Mouse (Mus musculus): ENCODE measurements at regions not wholly inside any gene's neighbourhood (a gene's known extent, or its start where the extent isn't known, plus 50 kb on each side); places are given as distances from the start of the nearest gene placed in this dataset.

DNA sequence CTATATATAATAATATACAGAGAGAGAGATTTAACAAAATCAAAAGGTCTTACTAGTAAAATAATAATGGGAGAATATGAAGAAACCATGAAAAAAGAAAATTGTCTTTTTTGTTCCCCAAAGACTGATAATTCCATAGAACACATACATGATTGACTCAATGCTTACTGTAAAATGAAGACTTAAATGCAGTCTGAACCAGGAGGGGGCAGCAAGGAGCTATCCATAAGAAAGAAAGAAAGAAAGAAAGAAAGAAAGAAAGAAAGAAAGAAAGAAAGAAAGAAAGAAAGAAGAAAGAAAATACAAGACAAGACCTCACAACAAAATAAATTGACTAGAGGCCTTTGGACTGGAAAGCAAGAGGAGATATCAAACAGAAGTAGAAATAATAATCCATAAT, 868.8 kb upstream of the Acvr2a start:
- no peak for DNase-seq (ENCODE audit: extremely low read depth, low read depth)

DNA sequence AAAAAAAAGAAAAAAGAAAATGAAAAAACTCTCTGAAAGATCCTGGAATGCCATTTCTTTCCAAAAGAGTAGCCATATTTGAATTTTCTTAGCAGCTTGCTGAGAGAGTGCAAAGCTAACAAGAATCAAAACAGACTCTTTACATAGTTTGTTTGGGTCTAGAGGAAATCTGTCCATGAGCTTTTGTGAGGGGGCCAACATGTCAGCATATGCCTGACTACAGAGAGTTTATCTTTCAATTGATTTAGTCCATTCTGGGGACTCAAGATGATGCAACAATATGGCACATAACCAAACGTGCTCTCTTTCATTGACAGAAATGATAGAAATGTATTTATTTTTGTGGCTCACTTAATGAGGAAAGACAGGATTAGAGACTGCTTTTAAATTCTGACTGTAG, 822.8 kb upstream of the Acvr2a start:
- DNase-seq (ENCODE audit: extremely low read depth, low read depth), result no peak

DNA sequence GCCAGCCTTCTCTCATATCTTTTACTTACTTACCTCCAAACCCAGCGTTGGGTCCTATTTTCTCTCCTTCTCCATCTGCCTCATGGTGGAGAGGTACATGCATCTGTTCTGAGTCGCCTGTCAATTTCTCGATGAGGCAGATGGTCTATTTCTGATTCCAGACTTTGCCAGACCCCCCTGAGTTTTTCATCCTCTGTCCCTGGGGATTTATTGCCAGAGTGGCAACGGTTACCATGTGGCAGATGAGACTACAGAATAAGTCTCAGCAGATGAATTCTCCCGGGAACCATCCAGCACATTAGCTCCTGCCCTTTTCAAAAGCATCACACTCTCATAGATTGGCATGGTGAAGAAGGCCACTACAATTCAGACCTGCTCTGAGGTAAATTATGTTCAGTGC, 819.7 kb upstream of the Acvr2a start:
- DNase-seq (ENCODE audit: extremely low read depth, low read depth), result no peak

DNA sequence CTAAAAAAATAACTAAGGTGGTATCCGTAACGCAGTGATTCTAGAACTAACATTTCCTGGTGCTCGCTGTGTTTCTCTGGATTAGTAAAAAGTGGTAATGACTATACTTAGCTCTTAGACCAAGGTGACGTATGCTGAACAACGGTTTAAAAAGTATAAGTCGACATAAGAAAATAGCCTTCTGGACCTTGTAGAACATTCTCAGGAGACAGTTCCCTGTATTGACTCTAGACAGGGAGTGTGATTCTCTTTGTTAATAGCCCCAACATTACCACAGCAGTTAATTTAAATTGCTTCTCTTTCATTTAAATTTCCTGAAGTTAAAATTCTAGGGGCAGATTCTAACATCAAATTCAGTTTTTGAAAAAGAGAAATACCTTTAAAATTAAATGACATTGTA, 812.7 kb upstream of the Acvr2a start:
- no peak for DNase-seq (ENCODE audit: extremely low read depth, low read depth)

DNA sequence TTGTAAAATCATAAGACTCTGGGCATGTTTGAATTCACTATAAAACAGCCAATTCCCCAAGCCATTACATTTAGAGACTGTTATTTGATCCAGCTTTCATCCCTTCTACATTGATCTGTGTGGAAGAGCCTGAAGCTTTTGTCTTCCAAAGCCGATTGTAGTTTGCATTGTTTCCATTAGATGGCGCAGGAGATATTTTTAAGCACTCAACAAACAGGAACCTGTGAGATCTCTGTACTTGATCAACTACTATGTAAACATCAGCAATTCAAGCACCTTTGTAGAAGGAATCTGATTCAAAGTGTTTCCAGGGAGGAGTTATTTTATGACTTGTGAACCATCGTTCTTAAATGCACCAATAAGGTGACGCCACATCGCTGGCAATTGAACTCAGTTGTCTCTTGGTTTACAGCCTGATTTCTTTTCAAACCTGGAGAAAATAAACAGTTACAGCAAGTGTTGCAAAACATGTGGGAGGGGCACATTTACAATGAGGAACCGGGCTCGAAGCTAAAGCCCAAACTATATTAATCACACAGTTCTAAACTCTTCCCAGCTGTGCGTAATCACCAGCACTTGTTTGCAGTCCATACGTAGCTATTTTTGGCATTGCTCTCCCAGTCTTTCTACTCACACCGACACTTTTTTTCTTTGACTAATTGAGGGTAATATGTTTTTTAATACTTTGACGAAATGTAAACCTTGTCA, 812.0 kb upstream of the Acvr2a start:
- peak; percentile 41 for DNase-seq (ENCODE audit: extremely low read depth, low read depth)

DNA sequence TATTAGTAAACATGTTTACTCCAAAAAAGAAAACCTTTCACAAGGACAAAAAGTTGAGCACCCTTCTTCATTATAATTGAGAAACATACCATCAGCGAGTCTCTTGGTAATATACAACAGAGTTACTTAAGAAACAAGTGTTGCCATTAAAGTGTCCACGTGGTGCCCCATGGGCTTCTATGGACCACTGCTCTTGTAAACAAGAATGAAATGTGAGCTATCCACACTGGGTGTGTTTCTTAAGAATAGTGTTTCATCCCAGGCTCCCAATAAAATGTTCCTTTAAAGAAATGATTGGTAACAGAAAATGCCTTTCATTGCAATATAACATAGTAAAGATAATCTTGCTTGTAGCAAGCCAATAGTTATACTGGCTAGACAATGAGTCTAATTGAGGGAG, 803.6 kb upstream of the Acvr2a start:
- DNase-seq (ENCODE audit: extremely low read depth, low read depth), result no peak

DNA sequence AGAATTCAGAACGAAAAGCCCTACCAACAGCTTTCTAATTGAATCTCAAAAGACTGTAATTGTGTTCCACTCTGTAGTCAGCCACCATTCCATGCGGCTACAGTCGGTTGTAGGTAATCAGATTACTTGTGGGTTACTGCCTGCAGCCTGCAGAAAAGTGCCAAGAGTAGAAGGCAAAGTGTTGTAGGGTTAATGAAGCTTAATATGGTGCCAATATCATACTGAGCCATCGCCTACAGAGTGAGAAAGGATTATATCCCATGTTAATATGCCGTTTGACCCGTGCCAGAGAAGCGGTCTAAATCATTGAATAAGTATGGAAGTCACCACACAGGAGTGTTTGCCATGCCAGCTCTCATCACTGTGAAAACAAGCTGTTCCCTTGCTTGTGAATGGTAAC, 786.4 kb upstream of the Acvr2a start:
- no peak for DNase-seq (ENCODE audit: extremely low read depth, low read depth)

DNA sequence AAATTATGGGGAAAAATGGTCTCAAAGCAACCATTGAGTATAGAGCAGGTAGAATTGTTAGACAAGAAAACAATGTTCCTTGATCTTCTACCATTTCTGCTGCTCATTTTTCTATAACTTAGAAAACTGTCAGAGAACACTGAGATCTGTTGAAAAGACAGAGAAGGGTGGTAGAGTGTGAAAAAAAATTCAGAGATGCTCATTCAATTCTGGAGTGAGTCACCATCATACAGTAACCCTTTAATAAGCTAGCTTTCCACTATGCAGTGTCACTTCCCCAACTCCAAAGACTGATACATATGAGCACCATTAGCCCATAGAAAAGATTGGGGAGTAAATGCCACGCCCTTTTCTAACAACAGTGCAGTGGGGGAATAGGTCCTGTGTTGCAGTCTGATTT, 752.5 kb upstream of the Acvr2a start:
- DNase-seq (ENCODE audit: extremely low read depth, low read depth), result no peak

DNA sequence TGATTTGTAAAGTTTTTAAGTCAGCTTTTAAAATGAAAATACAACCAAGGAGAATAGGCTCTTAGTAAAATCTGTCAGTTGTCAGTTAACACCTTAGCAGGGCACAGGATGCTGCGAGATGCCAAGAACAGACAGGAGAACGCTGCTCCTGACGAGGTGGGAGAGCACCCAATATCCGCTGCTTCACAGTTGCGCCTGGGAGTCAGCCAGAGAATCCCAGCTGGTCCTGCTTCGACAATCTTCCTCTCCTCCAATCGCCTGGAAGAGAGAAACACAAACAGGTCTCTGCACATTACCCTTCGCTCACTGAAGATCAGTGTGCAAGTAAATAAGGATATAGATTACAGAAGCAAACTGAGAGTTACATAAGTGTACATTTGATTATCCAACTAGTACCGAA, 750.5 kb upstream of the Acvr2a start:
- no peak for DNase-seq (ENCODE audit: extremely low read depth, low read depth)

DNA sequence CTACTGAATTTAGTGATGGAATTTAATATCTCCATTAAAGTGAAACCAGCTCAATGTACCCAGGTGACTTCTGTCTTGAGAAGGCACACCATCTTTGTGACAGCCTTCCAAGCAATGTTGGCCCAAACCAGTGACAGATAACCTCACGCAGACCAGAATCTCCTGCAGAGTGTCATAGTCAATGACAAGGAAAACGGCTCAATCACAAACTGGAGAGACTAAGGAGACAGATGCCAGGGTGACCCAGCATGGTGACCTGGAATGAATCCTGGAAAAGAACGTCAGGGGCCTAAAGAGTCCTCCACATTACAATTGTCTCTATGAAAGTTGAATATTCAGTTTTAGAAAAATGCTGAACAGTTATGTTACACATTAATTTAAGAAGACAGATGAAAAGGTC, 748.7 kb upstream of the Acvr2a start:
- DNase-seq (ENCODE audit: extremely low read depth, low read depth), result no peak

DNA sequence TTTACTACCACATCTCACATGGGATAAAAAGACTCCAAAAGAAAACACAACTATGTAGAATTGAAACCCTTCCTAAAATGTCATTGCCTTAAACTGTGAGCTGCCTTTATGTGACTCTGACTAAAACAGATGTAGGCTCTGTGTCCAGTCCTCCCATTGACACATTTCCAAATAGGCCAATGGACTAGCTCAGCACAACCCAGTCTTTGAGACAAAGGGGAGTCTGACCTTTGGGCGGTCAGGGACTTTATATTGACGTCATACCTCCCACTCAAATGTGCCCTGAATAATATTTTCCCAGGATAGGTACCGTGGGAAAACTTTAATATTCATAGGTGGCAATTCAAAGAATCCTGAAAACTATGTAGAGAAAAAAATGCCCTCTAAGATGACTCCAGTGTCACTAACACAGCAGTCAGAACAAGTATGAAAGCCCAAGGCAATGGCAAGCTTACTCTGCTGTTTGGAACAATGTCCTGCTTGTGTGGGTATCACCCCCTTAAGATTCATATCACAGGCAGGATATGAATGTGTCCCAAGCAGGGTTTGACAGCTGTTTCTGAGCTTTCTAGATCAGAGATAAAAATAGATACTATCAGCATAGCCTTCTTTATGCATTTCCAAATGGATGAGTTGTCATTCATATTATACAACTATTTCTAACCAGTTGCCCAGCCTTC, 731.6 kb upstream of the Acvr2a start:
- no peak for DNase-seq (ENCODE audit: extremely low read depth, low read depth)

DNA sequence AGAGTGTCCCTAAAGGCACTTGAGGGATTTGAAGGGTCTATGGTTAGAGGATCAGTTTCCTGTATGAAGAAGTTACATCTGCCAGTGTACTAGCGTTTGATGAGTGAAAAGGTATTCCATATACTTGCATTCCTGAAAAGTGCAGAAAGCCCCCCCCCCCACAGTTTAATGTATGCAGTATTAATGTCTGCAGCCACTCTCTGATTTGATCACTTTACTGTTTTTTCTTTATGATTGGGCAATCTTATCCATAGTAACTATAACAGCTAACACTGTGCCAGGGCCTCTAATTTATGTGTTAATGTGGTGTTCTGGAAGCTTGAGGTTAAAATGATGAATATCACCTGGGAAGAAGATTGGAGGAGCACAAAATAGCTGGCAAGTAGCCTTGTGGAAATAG, 715.6 kb upstream of the Acvr2a start:
- no peak for DNase-seq (ENCODE audit: extremely low read depth, low read depth)

DNA sequence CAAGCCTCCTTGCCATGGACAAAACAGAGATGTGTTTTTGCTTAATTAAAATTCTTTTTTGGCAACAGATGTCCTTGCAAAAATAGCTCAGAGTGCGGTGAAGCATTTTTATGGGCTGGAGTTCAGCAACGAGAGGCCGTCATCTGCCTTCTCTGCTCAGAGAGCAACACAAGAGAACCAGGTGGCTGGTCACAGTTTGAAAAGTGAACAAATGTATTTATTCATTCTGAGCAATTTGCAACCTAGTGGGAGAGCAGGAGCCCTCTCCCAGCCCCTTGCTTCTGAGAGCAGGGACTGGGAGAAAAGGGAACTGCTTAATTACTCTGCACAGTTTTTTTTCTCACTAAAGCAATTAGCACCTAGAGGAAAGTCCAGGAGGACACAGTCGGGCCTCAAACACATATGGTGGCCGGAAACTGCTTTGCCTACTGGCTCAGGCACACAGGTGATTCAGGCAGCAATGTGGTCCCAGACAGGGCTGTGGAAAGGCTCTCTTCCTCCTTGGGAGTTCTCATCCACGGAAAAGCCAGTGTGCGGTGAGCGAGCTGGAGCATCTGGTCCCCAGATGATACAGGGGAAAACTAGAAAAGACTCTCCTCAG, 714.9 kb upstream of the Acvr2a start:
- DNase-seq (ENCODE audit: extremely low read depth, low read depth), result no peak

DNA sequence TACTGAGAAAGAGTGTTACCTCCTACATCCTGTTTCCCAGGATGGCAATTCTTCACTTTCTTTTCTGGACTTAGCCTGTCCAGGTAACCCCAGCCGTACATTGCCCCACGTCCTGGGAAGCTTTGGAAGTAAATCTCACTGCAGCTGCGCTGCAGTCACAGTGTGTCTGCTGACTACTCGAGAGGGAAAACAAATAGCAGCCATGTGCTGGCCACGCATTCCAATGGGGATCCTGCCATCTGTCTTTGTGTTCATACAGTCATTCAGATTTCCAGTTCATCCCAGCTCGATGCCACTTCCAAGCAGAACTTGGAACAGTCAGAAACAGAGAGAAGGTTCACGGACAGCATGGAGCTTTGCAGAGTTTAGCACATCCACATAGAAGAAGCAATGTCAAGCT, 690.2 kb upstream of the Acvr2a start:
- no peak for DNase-seq (ENCODE audit: extremely low read depth, low read depth)

DNA sequence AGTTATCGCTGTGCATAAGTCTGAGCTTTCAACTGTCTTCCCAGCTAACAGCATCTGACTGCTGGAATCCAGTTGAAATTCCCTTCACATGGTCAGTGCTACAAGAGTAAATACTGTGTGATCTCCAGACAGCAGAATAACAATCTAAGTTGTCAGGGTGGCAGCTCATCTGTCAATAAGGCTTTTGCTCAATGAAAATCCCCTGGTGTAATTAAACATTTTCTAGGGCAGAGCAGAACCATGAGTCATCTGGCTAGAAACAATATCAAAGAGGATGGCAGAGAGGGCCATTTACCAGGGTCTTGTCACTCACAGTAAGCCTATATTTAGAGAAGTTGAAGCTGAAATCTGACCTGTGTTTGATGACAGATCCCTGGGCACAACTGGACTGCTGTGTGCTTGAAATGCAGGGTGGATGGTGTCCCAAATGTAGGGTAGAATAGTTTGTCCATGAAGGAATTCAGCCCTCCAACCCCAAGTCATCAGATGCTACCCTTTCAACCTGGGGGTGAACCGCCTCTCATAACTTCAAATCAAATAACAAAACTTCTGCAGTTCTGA, 675.8 kb upstream of the Acvr2a start:
- no peak for DNase-seq (ENCODE audit: extremely low read depth, low read depth)

DNA sequence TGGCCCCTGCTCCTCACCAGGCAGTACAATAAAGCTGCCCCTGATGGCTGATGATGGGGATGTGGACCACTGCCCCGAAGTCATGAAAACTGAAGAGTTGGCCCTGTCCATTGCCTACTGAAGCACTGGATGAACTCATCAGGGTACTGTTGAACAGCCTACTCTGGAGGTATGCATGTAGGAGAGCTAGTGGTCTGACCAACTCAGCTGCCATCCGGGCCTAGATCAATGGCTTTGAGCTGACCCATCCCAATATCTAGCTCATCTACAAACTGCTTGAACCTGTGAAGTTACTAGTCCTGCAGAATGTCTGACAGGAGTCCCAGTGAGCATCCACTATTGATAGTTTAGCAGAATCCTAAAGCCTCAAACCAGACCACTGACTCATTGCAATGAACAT, 672.6 kb upstream of the Acvr2a start:
- DNase-seq (ENCODE audit: extremely low read depth, low read depth), result no peak

DNA sequence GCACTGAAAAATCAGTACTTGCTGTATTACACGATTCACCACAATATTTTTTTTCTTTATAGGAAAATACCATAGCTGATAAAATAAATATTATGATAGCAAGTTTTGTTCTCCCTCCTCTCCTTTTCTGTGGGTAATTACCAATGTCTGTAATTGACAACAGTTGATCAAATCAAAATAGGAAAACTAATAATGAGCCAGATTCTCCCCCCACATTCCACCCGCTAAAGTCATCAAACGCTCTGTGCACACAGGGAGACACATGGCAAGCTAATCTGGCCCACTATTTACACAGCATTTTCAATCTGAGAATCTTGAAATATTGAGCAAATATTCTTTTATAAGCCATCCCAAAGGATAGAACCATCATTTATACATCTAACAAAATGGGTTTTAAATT, 659.2 kb upstream of the Acvr2a start:
- no peak for DNase-seq (ENCODE audit: extremely low read depth, low read depth)

DNA sequence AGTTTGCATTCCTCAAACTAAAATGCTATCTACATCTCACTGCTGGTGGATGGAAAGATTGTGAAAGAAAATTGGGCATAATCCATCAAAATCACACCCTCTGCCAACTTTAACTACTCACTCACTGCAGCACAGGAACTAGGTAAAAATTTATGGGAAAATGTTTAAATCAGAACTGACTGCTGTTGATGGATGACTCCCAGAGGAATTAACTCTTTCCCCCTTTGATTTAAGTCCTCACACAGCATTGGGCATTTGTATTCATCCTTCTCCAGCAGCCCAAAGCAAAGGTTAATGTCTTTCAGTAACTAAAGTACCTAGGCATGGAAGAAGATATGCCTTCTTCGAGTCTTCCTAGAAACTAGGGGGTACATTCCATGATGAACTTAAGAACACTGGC, 641.3 kb upstream of the Acvr2a start:
- DNase-seq (ENCODE audit: extremely low read depth, low read depth), result no peak

DNA sequence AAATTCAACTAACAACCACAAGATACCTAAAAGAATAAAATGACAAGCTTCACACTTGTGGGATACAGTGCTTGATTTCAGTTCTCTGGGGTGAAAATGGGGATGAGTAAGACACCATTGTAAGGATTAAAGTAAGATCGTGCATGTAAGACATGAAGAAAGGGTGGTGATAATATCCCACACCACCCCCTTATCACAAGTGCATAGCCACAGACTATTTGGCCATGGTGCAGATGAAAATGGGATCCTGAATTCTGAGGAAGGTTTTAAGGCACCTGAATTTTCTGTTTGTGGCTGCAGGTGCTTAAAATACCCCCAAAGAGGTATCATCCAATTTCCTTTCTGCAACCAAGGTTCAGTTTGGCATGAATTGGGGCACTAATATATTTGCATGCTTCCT, 627.7 kb upstream of the Acvr2a start:
- no peak for DNase-seq (ENCODE audit: extremely low read depth, low read depth)

DNA sequence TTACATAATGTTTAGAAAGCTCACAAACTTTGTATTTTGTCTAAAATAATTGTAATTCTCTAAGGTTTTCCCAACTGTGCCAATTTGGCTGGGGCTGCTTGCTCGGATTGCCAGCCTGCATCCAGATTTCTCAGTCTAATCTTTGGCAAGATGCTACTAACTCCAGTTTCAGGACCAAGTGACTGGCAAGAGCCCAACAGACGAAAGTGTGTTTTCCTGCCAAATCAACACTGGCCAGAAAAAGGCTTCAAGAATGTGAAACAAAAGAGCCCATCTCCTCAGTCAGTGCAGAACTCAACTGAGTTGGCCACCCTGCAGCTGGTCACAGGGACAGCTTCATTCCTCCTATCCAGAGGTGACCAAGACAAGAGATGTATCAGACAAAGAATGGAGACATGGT, 627.3 kb upstream of the Acvr2a start:
- no peak for DNase-seq (ENCODE audit: extremely low read depth, low read depth)

DNA sequence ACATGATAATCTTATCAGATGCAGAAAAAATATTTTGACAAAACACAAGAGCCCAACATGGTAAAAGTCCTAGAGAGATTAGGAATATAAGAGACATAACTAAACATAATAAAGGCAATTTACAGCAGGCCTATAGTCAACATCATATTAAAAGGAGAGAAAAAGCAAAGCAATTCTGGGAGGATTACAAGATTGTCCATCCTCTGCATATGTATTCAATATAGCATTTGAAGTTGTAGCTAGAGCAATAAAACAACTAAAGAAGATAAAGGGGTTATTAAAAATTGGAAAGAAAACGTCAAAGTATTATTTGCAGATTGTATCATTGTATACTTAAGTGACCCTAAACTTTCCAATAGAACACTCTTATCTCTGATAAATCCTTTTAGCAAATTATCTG, 602.1 kb upstream of the Acvr2a start:
- no peak for DNase-seq (ENCODE audit: extremely low read depth, low read depth)

DNA sequence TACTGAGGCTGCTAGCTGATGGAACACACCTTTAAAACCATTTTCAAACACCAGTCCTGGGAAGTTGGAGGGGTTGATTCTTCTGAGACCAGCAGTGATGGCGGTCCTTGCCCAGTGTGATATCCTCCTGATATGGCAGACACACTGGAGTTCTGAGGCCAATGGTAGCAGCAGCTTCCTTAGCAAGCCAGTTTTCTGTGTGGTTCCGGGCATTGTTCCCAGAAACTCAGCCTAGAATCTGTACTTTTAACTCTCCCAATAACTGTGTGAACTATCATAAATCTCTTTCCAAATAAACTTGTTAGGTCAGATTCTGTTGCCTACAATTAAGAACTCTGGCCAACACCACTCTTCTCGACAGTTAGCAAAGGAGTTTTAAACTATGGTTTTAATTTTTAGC, 593.1 kb upstream of the Acvr2a start:
- DNase-seq (ENCODE audit: extremely low read depth, low read depth), result no peak

Data from MEL-GATA-1-ER (cell line).